Mouse (Mus musculus) stomach, embryonic 15.5 days (tissue): ENCODE measurements around the gene 1700023F06Rik. TPM values are rescaled to one million over a fixed set of nuclear protein-coding genes. Genes with fewer than 3 reads are reported as not detected.
A peak's percentile ranks its signal among the peaks of the same experiment; 100 is the strongest.

Experiments used
- ATAC-seq: fragments of 200-750 bp; cut with Nextera tagmentation; 2 replicates; pipeline ENCODE4 v1.8.0; 2017; ENCODE audit warnings: low read depth, moderate number of reproducible peaks, moderate TSS enrichment; ENCODE audit not compliant: insufficient read depth, low FRiP score
- H3K27ac ChIP-seq: fragments of 300-500 bp; sonication (generic); 2 replicates; pipeline ENCODE4 v1.5.1; 2015; ENCODE audit warnings: mild to moderate bottlenecking, inconsistent platforms
- H3K27me3 ChIP-seq: fragments of 300-500 bp; sonication (generic); replicated peaks from 2 replicates; pipeline ENCODE4 v1.6.1; 2015; ENCODE audit warnings: inconsistent platforms
- H3K36me3 ChIP-seq: fragments of 300-500 bp; sonication (generic); 2 replicates; pipeline ENCODE4 v1.6.1; 2015; ENCODE audit warnings: inconsistent platforms
- H3K4me1 ChIP-seq: fragments of 300-500 bp; sonication (generic); 2 replicates; pipeline ENCODE4 v1.6.1; 2015; ENCODE audit warnings: inconsistent platforms
- H3K4me2 ChIP-seq: fragments of 300-500 bp; sonication (generic); 2 replicates; pipeline ENCODE4 v1.6.1; 2015; ENCODE audit warnings: mild to moderate bottlenecking, inconsistent platforms
- H3K4me3 ChIP-seq: fragments of 300-500 bp; sonication (generic); replicated peaks from 2 replicates; pipeline ENCODE4 v1.5.1; 2015; ENCODE audit warnings: inconsistent platforms
- H3K9ac ChIP-seq: fragments of 300-500 bp; sonication (generic); 2 replicates; pipeline ENCODE4 v1.6.1; 2015; ENCODE audit warnings: inconsistent platforms
- H3K9me3 ChIP-seq: fragments of 300-500 bp; sonication (generic); 2 replicates; pipeline ENCODE4 v1.6.1; 2016; ENCODE audit warnings: inconsistent platforms
- WGBS: fragments of 180-500 bp; shearing (Covaris S2); methylation state at CpG from one replicate; pipeline ENCODE4 v1.1.7; 2015; 5-methylcytosine and 5-hydroxymethylcytosine counted together
- polyA plus RNA-seq: library from polyadenylated mRNA; unstranded; fragments of >200 nt; fragmentation: Nextera tagmentation; extraction: Ambion mirVana; gene quantifications from 2 replicates; pipeline ENCODE4 v1.2.1, GENCODE M21; 2015

1700023F06Rik gene
- polyA plus RNA-seq, 1 experiment from 2014 or later, result 1.0 TPM

- no peaks in the 10 kb centered on the region for H3K27me3 ChIP-seq
- 71% methylated on average over 4 of the region's 4 CpGs for WGBS
These were observed 11.6 kb upstream of the 1700023F06Rik start for GRCm38 (mm10) chr11:103219995-103220394.

GRCm38 (mm10) chr11:103219259-103219658 lies 10.9 kb upstream of the 1700023F06Rik start:
- no peak overlapping the region for H3K9ac ChIP-seq
- H3K4me3 ChIP-seq, result no peak overlapping the region
- no peak for ATAC-seq
- no peak overlapping the region for H3K27ac ChIP-seq
- peaks cover 7% of the 10 kb centered on the region for H3K4me1 ChIP-seq
- no peak overlapping the region for H3K4me2 ChIP-seq
- 81% methylated on average over 5 of the region's 5 CpGs for WGBS
- H3K9me3 ChIP-seq, result no peaks in the 10 kb centered on the region
- H3K36me3 ChIP-seq, result peaks cover 12% of the 10 kb centered on the region
- no peaks in the 10 kb centered on the region for H3K27me3 ChIP-seq

More at GRCm38 (mm10) chr11:103219995-103220394, 11.6 kb upstream of the 1700023F06Rik start:
- Histone ChIP-seq H3K4me2 (no peak overlapping the region), H3K27ac (no peak overlapping the region), H3K4me1 (peaks cover 7% of the 10 kb centered on the region), H3K9ac (no peak overlapping the region), H3K36me3 (peaks cover 15% of the 10 kb centered on the region), H3K4me3 (no peak overlapping the region), H3K9me3 (no peaks in the 10 kb centered on the region)
- ATAC-seq, result no peak

- Histone ChIP-seq H3K36me3 (peaks cover 6% of the 10 kb centered on the region; the same call in 1 of the 2 replicates), H3K9me3 (no peaks in the 10 kb centered on the region), H3K27me3 (no peaks in the 10 kb centered on the region), H3K4me2 (peak overlapping the region; percentile 90), H3K9ac (no peak overlapping the region), H3K27ac (no peak overlapping the region; the same call in 1 of the 2 replicates), H3K4me3 (peak overlapping the region; percentile 45), H3K4me1 (peaks cover 7% of the 10 kb centered on the region)
- no peak for ATAC-seq
- 27% methylated on average over 6 of the region's 6 CpGs for WGBS
These were observed 10.2 kb upstream of the 1700023F06Rik start for GRCm38 (mm10) chr11:103218517-103218901.

- Histone ChIP-seq H3K27ac (peak within 1 kb of the TSS; percentile 60; the same call in 1 of the 2 replicates), H3K27me3 (no peaks in the 10 kb centered on the region), H3K4me2 (peak within 1 kb of the TSS; percentile 90), H3K4me3 (peak within 1 kb of the TSS; percentile 45), H3K9me3 (no peaks in the 10 kb centered on the region), H3K9ac (no peak within 1 kb of the TSS; the same call in 1 of the 2 replicates), H3K4me1 (peaks cover 7% of the 10 kb centered on the region), H3K36me3 (peaks cover 5% of the 10 kb centered on the region; the same call in 1 of the 2 replicates)
- WGBS, result under 1% methylated on average over 45 of the region's 45 CpGs
- ATAC-seq, result peak; percentile 70
These were observed 9.6 kb upstream of the 1700023F06Rik start, which contains the start of gene Spata32 for GRCm38 (mm10) chr11:103217790-103218516. Gene Spata32 (minus strand): TSS chr11:103218432.

GRCm38 (mm10) chr11:103215355-103215754 lies 7.0 kb upstream of the 1700023F06Rik start:
- H3K4me3 ChIP-seq, result no peak overlapping the region
- H3K27ac ChIP-seq, result no peak overlapping the region
- no peaks in the 10 kb centered on the region for H3K27me3 ChIP-seq
- ATAC-seq, result no peak
- no peaks in the 10 kb centered on the region for H3K36me3 ChIP-seq
- no peak overlapping the region for H3K9ac ChIP-seq
- no peak overlapping the region for H3K4me2 ChIP-seq
- WGBS, result 69% methylated on average over 1 of the region's 1 CpGs
- peaks cover 7% of the 10 kb centered on the region for H3K4me1 ChIP-seq
- no peaks in the 10 kb centered on the region for H3K9me3 ChIP-seq

GRCm38 (mm10) chr11:103213712-103214111 lies 5.4 kb upstream of the 1700023F06Rik start:
- no peak overlapping the region for H3K4me2 ChIP-seq
- H3K4me3 ChIP-seq, result no peak overlapping the region
- WGBS, result 79% methylated on average over 5 of the region's 5 CpGs
- no peak for ATAC-seq
- H3K4me1 ChIP-seq, result peaks cover 7% of the 10 kb centered on the region
- H3K9me3 ChIP-seq, result no peaks in the 10 kb centered on the region
- H3K27ac ChIP-seq, result no peak overlapping the region
- H3K36me3 ChIP-seq, result no peaks in the 10 kb centered on the region
- no peaks in the 10 kb centered on the region for H3K27me3 ChIP-seq
- H3K9ac ChIP-seq, result no peak overlapping the region

GRCm38 (mm10) chr11:103210291-103210690 lies 1.9 kb upstream of the 1700023F06Rik start:
- Histone ChIP-seq H3K4me1 (no peaks in the 10 kb centered on the region), H3K4me2 (no peak overlapping the region), H3K9me3 (no peaks in the 10 kb centered on the region), H3K9ac (no peak overlapping the region), H3K4me3 (no peak overlapping the region), H3K36me3 (no peaks in the 10 kb centered on the region), H3K27me3 (no peaks in the 10 kb centered on the region), H3K27ac (no peak overlapping the region)
- WGBS, result 61% methylated on average over 8 of the region's 8 CpGs
- ATAC-seq, result no peak

- ATAC-seq, result no peak
- H3K4me1 ChIP-seq, result peaks cover 7% of the 10 kb centered on the region
- no peak overlapping the region for H3K4me2 ChIP-seq
- H3K9ac ChIP-seq, result no peak overlapping the region
- no peaks in the 10 kb centered on the region for H3K27me3 ChIP-seq
- H3K27ac ChIP-seq, result no peak overlapping the region
- no peaks in the 10 kb centered on the region for H3K36me3 ChIP-seq
- 89% methylated on average over 6 of the region's 6 CpGs for WGBS
- no peak overlapping the region for H3K4me3 ChIP-seq
- no peaks in the 10 kb centered on the region for H3K9me3 ChIP-seq
These were observed 2.2 kb downstream of the 1700023F06Rik start for GRCm38 (mm10) chr11:103206203-103206602.

GRCm38 (mm10) chr11:103202376-103202775 lies 6.0 kb downstream of the 1700023F06Rik start:
- peaks cover 19% of the 10 kb centered on the region for H3K4me1 ChIP-seq
- no peak overlapping the region for H3K27ac ChIP-seq
- H3K9me3 ChIP-seq, result no peaks in the 10 kb centered on the region
- peaks cover 21% of the 10 kb centered on the region for H3K27me3 ChIP-seq
- ATAC-seq, result no peak
- H3K9ac ChIP-seq, result no peak overlapping the region
- no peaks in the 10 kb centered on the region for H3K36me3 ChIP-seq
- no peak overlapping the region for H3K4me2 ChIP-seq
- H3K4me3 ChIP-seq, result no peak overlapping the region

- no peak overlapping the region for H3K27ac ChIP-seq
- 29% methylated on average over 6 of the region's 6 CpGs for WGBS
- H3K36me3 ChIP-seq, result no peaks in the 10 kb centered on the region
- H3K9me3 ChIP-seq, result no peaks in the 10 kb centered on the region
- H3K4me3 ChIP-seq, result no peak overlapping the region
- peaks cover 19% of the 10 kb centered on the region for H3K4me1 ChIP-seq
- no peak overlapping the region for H3K9ac ChIP-seq
- peaks cover 27% of the 10 kb centered on the region for H3K27me3 ChIP-seq
- ATAC-seq, result 0 out of 2 replicates have a peak, but pooled peaks have one; percentile 35
- no peak overlapping the region for H3K4me2 ChIP-seq
These were observed 6.7 kb downstream of the 1700023F06Rik start for GRCm38 (mm10) chr11:103201664-103202063.

GRCm38 (mm10) chr11:103198911-103199803 lies 9.2 kb downstream of the 1700023F06Rik start:
- H3K4me2 ChIP-seq, result peak overlapping the region; percentile 95
- WGBS, result 5% methylated on average over 55 of the region's 59 CpGs
- peaks cover 19% of the 10 kb centered on the region for H3K4me1 ChIP-seq
- H3K27ac ChIP-seq, result no peak overlapping the region
- no peaks in the 10 kb centered on the region for H3K36me3 ChIP-seq
- H3K4me3 ChIP-seq, result peak overlapping the region; percentile 49
- H3K9me3 ChIP-seq, result no peaks in the 10 kb centered on the region
- peak; percentile 44 for ATAC-seq
- peak overlapping the region; percentile 8; the same call in 1 of the 2 replicates for H3K9ac ChIP-seq
- peaks cover 49% of the 10 kb centered on the region for H3K27me3 ChIP-seq

- Histone ChIP-seq H3K4me1 (peaks cover 19% of the 10 kb centered on the region), H3K9me3 (no peaks in the 10 kb centered on the region), H3K4me2 (peak overlapping the region; percentile 95), H3K27me3 (peaks cover 57% of the 10 kb centered on the region), H3K27ac (no peak overlapping the region), H3K36me3 (no peaks in the 10 kb centered on the region), H3K4me3 (peak overlapping the region; percentile 49), H3K9ac (no peak overlapping the region)
- 17% methylated on average over 16 of the region's 16 CpGs for WGBS
- no peak for ATAC-seq
These were observed 10.0 kb downstream of the 1700023F06Rik start for GRCm38 (mm10) chr11:103198339-103198738.
